12 mouse cellular contexts compared by ENCODE assay signal in genomic region chr1:78396320-78396913, GRCm38 (mm10).
DNase-seq lines count a peak whose midpoint lies in the region; ATAC-seq and TF ChIP-seq lines count a peak whose summit lies in the region.
"Had no signal": no experiment of that assay in that cellular context is flagged by ENCODE, and none has a peak within 500 bp of the region (broad histone marks: within the 10 kb centered on the region; RNA-seq: fewer than 3 reads in every experiment).

No protein-coding gene starts in this region.

- DNase-seq in kidney, adult 2 months, result no peak
- DNase-seq in MEL-GATA-1-ER (ENCODE audit: extremely low read depth, low read depth), result peak; percentile 59
- peak; percentile 91 to 94 for DNase-seq in adrenal gland, adult (ENCODE audit: inconsistent age in 2 of 2, low spot score in 1 of 2)
- peak; percentile 79 to 88 for DNase-seq in cerebellum, postnatal 25 days
- DNase-seq in left cerebral cortex, adult 11 months (ENCODE audit: low spot score), result no peak
- DNase-seq: thymus, postnatal 14 days had no signal

- 32% methylated on average over 8 of the region's 8 CpGs for WGBS in kidney, embryonic 16.5 days
- 35% methylated on average over 8 of the region's 8 CpGs for WGBS in kidney, adult 2 months

- H3K4me2 ChIP-seq in kidney, embryonic 16.5 days (replicated peaks; ENCODE audit: low read depth, low read length), result no peak overlapping the region
- H3K4me2 ChIP-seq: limb, embryonic 15.5 days; midbrain, embryonic 12.5 days had no signal

- no peaks in the 10 kb centered on the region for H3K36me3 ChIP-seq in kidney, embryonic 16.5 days (ENCODE audit: insufficient read depth, low read length)
- H3K36me3 ChIP-seq in kidney, adult 2 months (ENCODE audit: control insufficient read depth, insufficient read depth, low read length), result no peaks in the 10 kb centered on the region
- H3K36me3 ChIP-seq: limb, embryonic 15.5 days; midbrain, embryonic 12.5 days had no signal

- peak; percentile 77; the same call in 1 of the 2 replicates for ATAC-seq in kidney, embryonic 16.5 days (ENCODE audit: low FRiP score, low TSS enrichment)
- no peak for ATAC-seq in megakaryocyte-erythroid progenitor cell, adult 5-6 weeks (replicated peaks; ENCODE audit: low FRiP score, low TSS enrichment, poor library complexity, severe bottlenecking)
- ATAC-seq: intestine, embryonic 16.5 days had no signal

- no peak overlapping the region for H3K4me3 ChIP-seq in kidney, embryonic 16.5 days (ENCODE audit: low read length)
- no peak overlapping the region for H3K4me3 ChIP-seq in kidney, adult 2 months (ENCODE audit: insufficient read depth, low read depth, low read length)
- H3K4me3 ChIP-seq: erythroblast, embryonic 14.5 days; limb, embryonic 15.5 days; midbrain, embryonic 12.5 days had no signal

- H3K4me1 ChIP-seq in kidney, embryonic 16.5 days (ENCODE audit: insufficient read depth, low read length), result peaks cover 11% of the 10 kb centered on the region
- no peaks in the 10 kb centered on the region for H3K4me1 ChIP-seq in kidney, adult 2 months (ENCODE audit: control insufficient read depth, insufficient read depth, low read length)

- H3K9me3 ChIP-seq in kidney, embryonic 16.5 days (ENCODE audit: low read length), result no peaks in the 10 kb centered on the region
- H3K9me3 ChIP-seq: limb, embryonic 15.5 days; midbrain, embryonic 12.5 days had no signal

- TF ChIP-seq CTCF in kidney, adult 2 months (conservative IDR thresholded peaks at IDR 0.05; ENCODE audit: insufficient read depth, insufficient read length, low read depth, low read length), result no peak

- no peaks in the 10 kb centered on the region for H3K27me3 ChIP-seq in kidney, embryonic 16.5 days (ENCODE audit: insufficient read depth, low read length)
- H3K27me3 ChIP-seq in kidney, adult 2 months (replicated peaks; ENCODE audit: control insufficient read depth, insufficient read depth, low read length), result no peaks in the 10 kb centered on the region
- H3K27me3 ChIP-seq: limb, embryonic 15.5 days; midbrain, embryonic 12.5 days had no signal

- TF ChIP-seq POLR2A in kidney, adult 2 months (IDR thresholded peaks at IDR 0.05; ENCODE audit: low read depth, low read length), result no peak

- no peak overlapping the region for H3K9ac ChIP-seq in kidney, embryonic 16.5 days (replicated peaks; ENCODE audit: low read length)
- H3K9ac ChIP-seq: limb, embryonic 15.5 days; midbrain, embryonic 12.5 days had no signal

- no peak overlapping the region for H3K27ac ChIP-seq in kidney, embryonic 16.5 days (ENCODE audit: low read length)
- H3K27ac ChIP-seq in kidney, adult 2 months (ENCODE audit: insufficient read depth, low read depth, low read length), result no peak overlapping the region
- H3K27ac ChIP-seq: limb, embryonic 15.5 days; midbrain, embryonic 12.5 days had no signal

Comparison
In these comparisons a context has a peak if more than half of its experiments do, and no peak if none do; other contexts are left out.
1. DNase-seq: peak in MEL-GATA-1-ER (single experiment), adrenal gland, adult (2 of 2) and cerebellum, postnatal 25 days (2 of 2); none in kidney, adult 2 months (single experiment) and left cerebral cortex, adult 11 months (single experiment).